Mouse (Mus musculus) gastrocnemius, postnatal 25 days (tissue): Measurements from ENCODE around the gene Gm10375. TPM values are rescaled to one million over a fixed set of nuclear protein-coding genes. Genes with fewer than 3 reads are reported as not detected.
"Not testable (repeated sequence)": the region's sequence is repeated elsewhere in the genome, so short reads cannot be mapped to it uniquely, and the experiment has no call there.

Experiments used
- DNase-seq: peaks from one replicate; pipeline ENCODE4 v3.0.0; 2022
- long read RNA-seq, 2 experiments: library from polyadenylated mRNA; stranded (forward); transcript quantifications; one replicate each; pipeline ENCODE4 v2.0.0; 2021
- total RNA-seq, 2 experiments: library from RNA; stranded (reverse); gene quantifications; 1 replicate in 1 of 2; 2 replicates in 1 of 2; pipeline ENCODE4 v1.2.3; 2021

The Gm10375 gene
- total RNA-seq, result not detected
- long read RNA-seq, experiment 1, result 0 reads
- long read RNA-seq, experiment 2, result 0 reads

DNA sequence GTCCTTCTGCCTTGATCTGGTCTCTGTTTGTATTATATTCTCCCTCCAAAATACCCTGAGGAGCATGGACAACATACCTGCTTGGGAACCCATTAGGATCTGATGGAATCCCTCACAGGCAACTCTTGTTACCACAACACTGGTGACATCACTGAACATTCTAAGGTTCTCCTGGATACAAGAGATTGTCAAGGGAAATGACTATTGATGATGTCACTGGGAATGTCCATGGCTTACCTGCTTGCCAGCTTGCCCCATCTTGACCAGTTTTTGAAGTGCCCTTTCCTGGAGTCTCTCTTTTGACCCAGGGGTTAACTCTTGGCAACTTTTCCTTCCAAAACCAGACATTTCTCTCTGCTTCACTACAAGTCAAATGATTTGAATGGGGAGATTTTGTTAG is at the start of gene Gm10375:
Gene Gm10375, minus strand, starts transcription at position 101 of the 400 bp plus-strand sequence.
- not testable (repeated sequence) for DNase-seq

DNA sequence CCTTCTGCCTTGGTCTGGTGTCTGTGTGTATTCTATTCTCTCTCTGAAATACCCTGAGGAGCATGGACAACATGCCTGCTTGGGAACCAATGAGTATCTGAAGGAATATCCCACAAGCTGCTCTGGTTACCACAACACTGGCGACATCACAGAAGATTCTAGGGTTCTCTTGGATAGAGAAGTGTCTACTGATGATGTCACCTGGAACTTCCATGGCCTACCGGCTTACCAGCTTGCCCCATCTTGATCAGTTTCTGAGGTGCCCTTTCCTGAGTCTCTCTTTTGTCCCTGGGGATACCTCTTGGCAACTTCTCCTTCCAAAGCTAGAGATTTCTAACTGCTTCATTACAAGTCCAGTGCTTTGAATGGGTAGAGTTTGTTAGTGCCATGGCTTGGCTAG is 28.8 kb downstream of the Gm10375 start, which contains the start of gene Gm17654:
Gene Gm17654, minus strand, starts transcription at position 101 of the 400 bp plus-strand sequence.
- DNase-seq, result not testable (repeated sequence)

DNA sequence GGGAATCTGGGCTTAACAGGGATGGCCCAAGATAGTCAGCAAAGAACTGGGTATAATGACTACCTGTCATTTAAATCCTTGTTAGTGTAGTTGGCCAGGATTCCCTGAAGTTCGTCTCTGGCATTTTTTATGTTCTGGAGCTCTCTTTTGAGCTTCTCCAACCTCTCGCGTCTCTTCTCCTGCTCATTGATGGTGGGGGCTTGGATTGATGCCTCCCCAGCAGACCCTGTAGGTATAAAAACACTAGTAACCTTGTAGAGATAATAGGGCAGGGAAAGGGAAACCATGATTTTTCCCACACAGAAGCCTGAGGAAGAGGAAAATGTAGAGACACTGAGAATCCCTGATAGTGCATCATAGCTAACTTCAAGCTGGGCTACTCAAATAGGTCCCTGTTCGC is 29.8 kb downstream of the Gm10375 start:
- peak; percentile 7 for DNase-seq

Other genes starting within 250 kb of the Gm10375 start
- gene Gm8138, start 191.7 kb downstream of the Gm10375 start, total RNA-seq, result not detected
- gene Gm5799, start 64.4 kb downstream of the Gm10375 start, total RNA-seq, result not detected
- gene Gm17654, start 28.9 kb downstream of the Gm10375 start, total RNA-seq, result not detected
- gene Gm8165, start 69.2 kb upstream of the Gm10375 start, total RNA-seq, result not detected
- under 1 TPM; 0.27 to 0.36 TPM for gene Gm7324, start 89.8 kb upstream of the Gm10375 start, total RNA-seq
- not detected for gene Gm16506, start 119.5 kb upstream of the Gm10375 start, total RNA-seq
- gene Gm6526, start 139.9 kb upstream of the Gm10375 start, total RNA-seq, result not detected
- gene Gm8180, start 176.7 kb upstream of the Gm10375 start, total RNA-seq, result not detected